Mouse (Mus musculus) megakaryocyte-erythroid progenitor cell, adult 5-6 weeks (primary cell): Measurements from ENCODE around the gene Gfy. TPM values are rescaled to one million over a fixed set of nuclear protein-coding genes. Genes with fewer than 3 reads are reported as not detected.

Source experiments
- ATAC-seq: replicated peaks from 2 replicates; pipeline ENCODE4 v1.8.0; 2016; ENCODE audit warnings: mild to moderate bottlenecking, inconsistent platforms; ENCODE audit not compliant: severe bottlenecking, poor library complexity, low FRiP score, low TSS enrichment
- total RNA-seq, 2 experiments: library from RNA; stranded (forward) in 1 of 2; stranded (reverse) in 1 of 2; fragments of 200-1000, 215-1000 nt in 1 of 2; fragments of >200 nt in 1 of 2; fragmentation: Nextera tagmentation in 1 of 2; gene quantifications; 2 replicates each; pipeline ENCODE4 v1.2.3; 2014 to 2017

Gfy gene
- total RNA-seq, 2 experiments from 2014 or later, result 1.9 TPM; not detected in 1

GRCm38 (mm10) chr7:45135370-45135769 is 44.0 kb downstream of the Gfy start:
- no peak for ATAC-seq

DNA sequence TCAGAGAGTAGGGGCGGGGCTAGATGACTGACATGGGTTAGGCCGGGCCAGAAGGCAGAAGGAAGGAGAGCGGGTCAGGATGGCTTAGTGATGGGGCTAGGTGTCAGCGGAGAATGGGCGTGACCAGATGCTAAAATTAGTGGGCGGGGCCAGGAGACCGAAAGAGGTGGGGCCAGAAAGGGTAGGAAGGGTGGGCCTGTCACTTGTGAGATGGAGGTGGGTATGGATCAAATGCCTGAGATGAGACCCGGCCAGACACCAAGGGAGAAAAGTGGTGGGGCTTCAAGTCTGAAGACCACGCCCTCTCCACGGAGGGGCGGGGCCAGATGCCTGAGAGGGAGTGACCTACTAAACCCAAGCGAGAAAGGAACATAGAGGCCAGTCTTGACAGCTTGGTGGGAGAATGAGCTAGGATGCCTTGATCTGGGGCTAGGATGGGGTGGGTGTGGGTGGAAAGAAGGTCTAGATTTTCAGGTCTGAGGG is 44.8 kb downstream of the Gfy start:
- peak; percentile 40 for ATAC-seq

DNA sequence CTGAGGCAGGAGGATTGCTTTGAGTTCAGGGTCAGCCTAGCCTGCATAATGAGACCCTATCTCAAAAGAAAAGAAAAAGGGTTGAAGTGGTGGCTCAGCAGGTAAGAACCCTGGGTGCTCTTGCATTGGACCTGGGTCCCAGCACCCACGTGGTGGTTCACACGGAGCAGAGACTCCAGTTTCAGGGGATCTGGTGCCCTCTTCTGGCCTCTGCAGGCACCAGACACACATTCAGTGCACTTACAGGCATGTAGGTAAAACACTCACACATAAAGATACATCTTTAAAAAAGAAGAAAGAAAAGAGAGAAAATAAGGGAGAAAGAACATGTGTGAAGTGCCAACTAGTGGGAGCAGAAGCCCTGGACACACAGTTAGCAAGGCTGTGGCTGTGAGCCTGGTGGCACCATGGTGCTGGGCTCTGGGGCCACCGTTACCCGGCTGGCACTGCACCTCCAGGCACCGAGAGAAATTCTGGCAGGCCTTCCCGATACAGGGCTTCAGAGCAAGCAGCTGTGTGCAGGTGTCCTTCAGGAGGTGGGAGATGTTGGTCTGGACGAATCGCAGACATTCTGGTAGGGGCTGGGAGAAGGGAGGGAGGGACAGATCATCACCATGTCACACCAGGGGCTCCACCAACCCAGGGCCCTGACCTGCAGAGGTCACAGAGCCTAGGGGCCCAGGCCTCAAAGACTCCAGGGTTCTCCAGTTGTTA is 45.8 kb downstream of the Gfy start:
- ATAC-seq, result no peak

DNA sequence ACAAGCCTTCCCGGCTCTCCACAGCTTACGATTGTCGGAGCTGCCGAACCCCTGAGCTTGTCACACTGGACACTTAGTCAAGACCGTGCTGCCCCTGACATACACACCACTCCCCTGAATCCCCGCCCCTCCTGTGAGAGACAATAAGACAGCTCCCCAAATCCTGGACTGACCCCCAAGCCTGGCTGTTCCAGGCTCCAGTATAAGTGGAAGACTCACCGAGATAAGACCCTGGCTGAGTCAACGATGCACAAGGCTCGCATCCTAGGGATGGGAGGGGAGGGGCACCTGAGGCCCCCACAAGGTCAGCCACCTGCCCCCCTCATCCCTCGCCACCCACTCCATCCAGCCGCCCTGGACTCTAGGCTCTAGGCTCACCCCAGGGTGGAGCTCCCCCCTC is 47.5 kb downstream of the Gfy start:
- ATAC-seq, result no peak

DNA sequence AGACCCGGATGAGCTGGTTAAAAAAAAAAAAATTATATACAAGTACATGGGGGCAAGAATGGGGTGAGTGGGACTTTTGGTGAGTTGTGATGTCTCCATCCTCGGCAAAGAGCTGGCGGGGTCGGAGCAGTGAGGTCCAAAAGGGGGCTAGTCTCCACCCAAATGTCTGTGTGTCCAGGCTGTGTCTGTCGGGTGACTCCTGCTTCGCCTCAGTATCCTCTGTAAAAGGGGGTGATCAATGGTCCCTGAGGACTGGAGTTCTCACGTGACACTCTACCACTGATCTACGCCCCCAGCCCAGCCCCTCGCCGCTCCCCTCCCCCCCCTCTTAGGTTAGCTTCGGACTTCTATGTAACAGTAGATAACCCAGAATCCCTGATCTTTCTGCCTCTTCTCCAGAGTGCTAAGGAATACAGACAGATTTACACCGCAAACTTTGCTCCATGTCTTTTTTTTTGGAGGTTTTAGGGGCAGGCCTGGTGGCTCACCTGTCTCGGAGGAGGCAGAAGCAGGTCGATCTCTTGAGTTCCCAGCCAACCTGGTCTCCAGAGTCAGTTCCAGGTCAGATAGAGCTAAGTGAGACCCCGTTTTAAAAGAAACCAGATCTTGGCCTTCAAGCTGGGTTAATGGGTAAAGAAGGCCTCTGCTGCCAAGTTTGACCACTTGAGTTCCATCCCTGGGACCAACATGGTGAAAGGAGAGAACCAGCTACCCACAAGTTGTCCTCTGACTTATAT is 49.4 kb downstream of the Gfy start:
- ATAC-seq, result no peak

GRCm38 (mm10) chr7:45129318-45129717 is 50.1 kb downstream of the Gfy start:
- 0 out of 2 replicates have a peak, but pooled peaks have one; percentile 0 for ATAC-seq

GRCm38 (mm10) chr7:45128624-45129246 is 50.6 kb downstream of the Gfy start, which contains the start of gene Rpl13a:
Gene Rpl13a, minus strand, starts transcription at chr7:45128761.
- peak; percentile 77 for ATAC-seq

DNA sequence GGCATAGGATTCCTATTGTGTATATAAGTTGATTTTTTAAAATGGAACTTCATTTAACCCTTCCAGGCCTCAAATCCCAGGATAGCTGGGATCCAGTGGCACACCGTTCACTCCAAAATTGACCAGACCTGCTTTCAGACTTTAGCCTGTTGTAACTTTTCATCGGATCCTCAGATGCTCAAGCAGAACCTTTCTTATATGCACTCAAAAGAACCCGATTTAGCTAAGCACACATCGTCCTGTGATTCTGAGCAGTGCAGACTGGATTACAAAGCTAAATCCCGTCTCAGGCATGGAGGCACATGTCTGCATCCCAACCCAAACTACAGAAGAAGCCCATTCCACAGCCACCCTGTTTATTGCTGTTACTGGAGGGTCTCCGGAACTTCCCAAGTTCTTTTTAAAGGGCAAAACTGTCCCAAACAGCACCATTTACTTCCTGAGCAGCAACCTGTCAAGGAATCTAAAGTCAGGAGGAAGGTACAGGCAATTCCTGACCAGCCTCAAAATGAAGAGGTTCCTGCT is 51.6 kb downstream of the Gfy start:
- ATAC-seq, result no peak

DNA sequence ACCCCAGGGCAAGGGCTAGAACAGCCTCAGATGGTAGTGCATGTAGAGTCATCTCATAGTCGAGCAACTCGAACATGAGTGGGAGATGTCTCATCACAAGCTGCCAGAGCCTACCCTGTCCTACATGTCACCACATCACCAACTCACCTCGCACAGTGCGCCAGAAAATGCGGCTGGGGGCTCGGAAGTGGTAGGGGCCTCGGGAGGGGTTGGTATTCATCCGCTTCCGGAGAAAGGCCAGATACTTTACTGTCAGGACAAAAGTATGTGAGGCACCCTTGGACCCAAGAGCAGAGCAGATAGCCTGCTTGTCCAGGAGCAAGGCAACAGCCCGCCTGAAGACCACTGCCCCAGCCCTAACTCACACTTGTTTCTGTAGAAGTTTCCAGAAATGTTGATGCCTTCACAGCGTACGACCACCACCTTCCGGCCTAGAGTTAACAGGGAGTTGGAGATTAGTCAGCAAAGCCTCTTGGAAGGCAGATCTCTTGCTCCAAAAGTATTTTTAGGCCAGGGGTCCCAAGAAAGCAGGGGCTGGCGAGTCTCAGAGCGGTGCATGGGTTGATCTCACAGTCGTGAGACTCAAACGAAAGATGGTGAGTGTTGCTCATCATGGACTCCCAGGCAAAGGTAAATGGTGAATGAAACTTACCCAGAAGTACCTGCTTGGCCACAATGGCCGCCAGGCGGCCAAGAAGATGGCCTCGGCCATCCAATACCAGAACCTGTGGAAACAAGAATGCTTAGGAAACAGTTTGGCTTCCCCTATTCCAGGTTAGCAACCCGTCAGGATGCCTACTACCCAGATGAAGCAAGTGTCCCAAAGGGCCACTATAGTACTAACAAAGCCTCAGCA is 52.3 kb downstream of the Gfy start:
- ATAC-seq, result no peak

Other genes starting within 250 kb of the Gfy start
Only the 30 nearest of the 34 such genes appear.
- 4.1 and 11.5 TPM in 2 replicates for gene Cpt1c, start 204.7 kb downstream of the Gfy start, total RNA-seq (2014; fragmentation: Nextera tagmentation)
- gene Cpt1c, start 204.7 kb downstream of the Gfy start, total RNA-seq (2017), result 0.91 and 1.3 TPM in 2 replicates
- 160 and 230 TPM in 2 replicates for gene Prmt1, start 193.0 kb downstream of the Gfy start, total RNA-seq (2014; fragmentation: Nextera tagmentation)
- gene Prmt1, start 193.0 kb downstream of the Gfy start, total RNA-seq (2017), result 132 and 171 TPM in 2 replicates
- 80.4 and 150 TPM in 2 replicates for gene Irf3, start 181.9 kb downstream of the Gfy start, total RNA-seq (2014; fragmentation: Nextera tagmentation)
- gene Irf3, start 181.9 kb downstream of the Gfy start, total RNA-seq (2017), result 84.3 and 104 TPM in 2 replicates
- gene Bcl2l12, start 180.9 kb downstream of the Gfy start, total RNA-seq (2014; fragmentation: Nextera tagmentation), result 37.2 and 42.7 TPM in 2 replicates
- gene Bcl2l12, start 180.9 kb downstream of the Gfy start, total RNA-seq (2017), result 15.5 and 25.6 TPM in 2 replicates
- gene Scaf1, start 163.2 kb downstream of the Gfy start, total RNA-seq (2014; fragmentation: Nextera tagmentation), result 33.0 and 46.3 TPM in 2 replicates
- gene Scaf1, start 163.2 kb downstream of the Gfy start, total RNA-seq (2017), result 7.2 and 10.2 TPM in 2 replicates
- gene Rras, start 161.6 kb downstream of the Gfy start, total RNA-seq (2014; fragmentation: Nextera tagmentation), result 1.4 and 1.7 TPM in 2 replicates
- gene Rras, start 161.6 kb downstream of the Gfy start, total RNA-seq (2017), result 1.3 and 1.6 TPM in 2 replicates
- 26.6 and 28.7 TPM in 2 replicates for gene Prr12, start 126.7 kb downstream of the Gfy start, total RNA-seq (2014; fragmentation: Nextera tagmentation)
- 1.9 and 2.1 TPM in 2 replicates for gene Prr12, start 126.7 kb downstream of the Gfy start, total RNA-seq (2017)
- 27.8 and 55.1 TPM in 2 replicates for gene Nosip, start 117.1 kb downstream of the Gfy start, total RNA-seq (2014; fragmentation: Nextera tagmentation)
- 40.9 and 48.3 TPM in 2 replicates for gene Nosip, start 117.1 kb downstream of the Gfy start, total RNA-seq (2017)
- 4.3 and 4.7 TPM in 2 replicates for gene Prrg2, start 116.9 kb downstream of the Gfy start, total RNA-seq (2014; fragmentation: Nextera tagmentation)
- gene Prrg2, start 116.9 kb downstream of the Gfy start, total RNA-seq (2017), result 3.5 and 6.2 TPM in 2 replicates
- gene Rcn3, start 87.3 kb downstream of the Gfy start, total RNA-seq (2014; fragmentation: Nextera tagmentation), result 7.6 and 15.6 TPM in 2 replicates
- 16.7 and 23.0 TPM in 2 replicates for gene Rcn3, start 87.3 kb downstream of the Gfy start, total RNA-seq (2017)
- gene Fcgrt, start 75.7 kb downstream of the Gfy start, total RNA-seq (2014; fragmentation: Nextera tagmentation), result 0.82 TPM in 1 of 2 replicates, not detected in the other
- 1.1 and 1.8 TPM in 2 replicates for gene Fcgrt, start 75.7 kb downstream of the Gfy start, total RNA-seq (2017)
- gene Rps11, start 55.1 kb downstream of the Gfy start, total RNA-seq (2014; fragmentation: Nextera tagmentation), result 3,773 and 4,118 TPM in 2 replicates
- 1,409 and 1,705 TPM in 2 replicates for gene Rps11, start 55.1 kb downstream of the Gfy start, total RNA-seq (2017)
- 4,705 and 4,844 TPM in 2 replicates for gene Rpl13a, start 50.8 kb downstream of the Gfy start, total RNA-seq (2014; fragmentation: Nextera tagmentation)
- 4,178 and 4,889 TPM in 2 replicates for gene Rpl13a, start 50.8 kb downstream of the Gfy start, total RNA-seq (2017)
- not detected in 2 replicates for gene Gm45713, start 43.3 kb downstream of the Gfy start, total RNA-seq (2014; fragmentation: Nextera tagmentation)
- 0.61 TPM in 1 of 2 replicates, not detected in the other for gene Gm45713, start 43.3 kb downstream of the Gfy start, total RNA-seq (2017)
- gene Flt3l, start 43.1 kb downstream of the Gfy start, total RNA-seq (2014; fragmentation: Nextera tagmentation), result 35.8 and 48.2 TPM in 2 replicates
- 8.5 and 23.5 TPM in 2 replicates for gene Flt3l, start 43.1 kb downstream of the Gfy start, total RNA-seq (2017)
- 135 and 148 TPM in 2 replicates for gene Pih1d1, start 25.3 kb downstream of the Gfy start, total RNA-seq (2014; fragmentation: Nextera tagmentation)
- gene Pih1d1, start 25.3 kb downstream of the Gfy start, total RNA-seq (2017), result 39.0 and 61.3 TPM in 2 replicates
- 69.0 and 84.8 TPM in 2 replicates for gene Aldh16a1, start 25.0 kb downstream of the Gfy start, total RNA-seq (2014; fragmentation: Nextera tagmentation)
- gene Aldh16a1, start 25.0 kb downstream of the Gfy start, total RNA-seq (2017), result 19.1 and 22.1 TPM in 2 replicates
- gene Slc17a7, start 15.6 kb downstream of the Gfy start, total RNA-seq (2014; fragmentation: Nextera tagmentation), result not detected in 2 replicates
- gene Slc17a7, start 15.6 kb downstream of the Gfy start, total RNA-seq (2017), result not detected in 2 replicates
- not detected in 2 replicates for gene Pth2, start 1.4 kb upstream of the Gfy start, total RNA-seq (2014; fragmentation: Nextera tagmentation)
- gene Pth2, start 1.4 kb upstream of the Gfy start, total RNA-seq (2017), result not detected in 2 replicates
- gene Ccdc155, start 25.3 kb upstream of the Gfy start, total RNA-seq (2014; fragmentation: Nextera tagmentation), result 0.89 and 2.0 TPM in 2 replicates
- gene Ccdc155, start 25.3 kb upstream of the Gfy start, total RNA-seq (2017), result 0.52 and 1.1 TPM in 2 replicates
- 32.2 and 40.5 TPM in 2 replicates for gene Dkkl1, start 32.6 kb upstream of the Gfy start, total RNA-seq (2014; fragmentation: Nextera tagmentation)
- 16.4 and 32.1 TPM in 2 replicates for gene Dkkl1, start 32.6 kb upstream of the Gfy start, total RNA-seq (2017)
- not detected in 2 replicates for gene Tead2, start 36.2 kb upstream of the Gfy start, total RNA-seq (2014; fragmentation: Nextera tagmentation)
- not detected in 2 replicates for gene Tead2, start 36.2 kb upstream of the Gfy start, total RNA-seq (2017)
- 83.5 and 91.4 TPM in 2 replicates for gene Cd37, start 59.5 kb upstream of the Gfy start, total RNA-seq (2014; fragmentation: Nextera tagmentation)
- gene Cd37, start 59.5 kb upstream of the Gfy start, total RNA-seq (2017), result 27.2 and 28.4 TPM in 2 replicates
- not detected in 2 replicates for gene Slc6a16, start 61.5 kb upstream of the Gfy start, total RNA-seq (2014; fragmentation: Nextera tagmentation)
- not detected in 2 replicates for gene Slc6a16, start 61.5 kb upstream of the Gfy start, total RNA-seq (2017)
- gene Slc6a21, start 97.9 kb upstream of the Gfy start, total RNA-seq (2014; fragmentation: Nextera tagmentation), result not detected in 2 replicates
- gene Slc6a21, start 97.9 kb upstream of the Gfy start, total RNA-seq (2017), result not detected in 2 replicates
- 0.22 and 0.54 TPM in 2 replicates for gene Trpm4, start 154.2 kb upstream of the Gfy start, total RNA-seq (2014; fragmentation: Nextera tagmentation)
- 0.11 TPM in 1 of 2 replicates, not detected in the other for gene Trpm4, start 154.2 kb upstream of the Gfy start, total RNA-seq (2017)
- not detected in 2 replicates for gene Hrc, start 155.7 kb upstream of the Gfy start, total RNA-seq (2014; fragmentation: Nextera tagmentation)
- not detected in 2 replicates for gene Hrc, start 155.7 kb upstream of the Gfy start, total RNA-seq (2017)
- 0.42 TPM in 1 of 2 replicates, not detected in the other for gene Ppfia3, start 187.4 kb upstream of the Gfy start, total RNA-seq (2014; fragmentation: Nextera tagmentation)
- 0.80 TPM in 1 of 2 replicates, not detected in the other for gene Ppfia3, start 187.4 kb upstream of the Gfy start, total RNA-seq (2017)
- 2.4 and 2.6 TPM in 2 replicates for gene Lin7b, start 191.0 kb upstream of the Gfy start, total RNA-seq (2014; fragmentation: Nextera tagmentation)
- not detected in 2 replicates for gene Lin7b, start 191.0 kb upstream of the Gfy start, total RNA-seq (2017)
- gene Snrnp70, start 216.2 kb upstream of the Gfy start, total RNA-seq (2014; fragmentation: Nextera tagmentation), result 350 and 415 TPM in 2 replicates
- 478 and 585 TPM in 2 replicates for gene Snrnp70, start 216.2 kb upstream of the Gfy start, total RNA-seq (2017)